Mouse (Mus musculus): ENCODE data around the gene Rora.

- TF ChIP-seq CTCF (IDR thresholded peaks at IDR 0.05; ENCODE audit: control insufficient read depth, insufficient read depth, insufficient read length) (no peak), USF1 (IDR thresholded peaks at IDR 0.05; ENCODE audit: low read depth) (no peak), MAX (IDR thresholded peaks at IDR 0.05) (no peak), MYOD1 (IDR thresholded peaks at IDR 0.05; ENCODE audit: control insufficient read depth, insufficient read length, low read depth) (no peak), CEBPB (IDR thresholded peaks at IDR 0.05; ENCODE audit: low read depth) (no peak)
These were observed 664.0 kb downstream of the Rora start for GRCm38 (mm10) chr9:69317527-69318115.
